Mouse (Mus musculus) heart, embryonic 16.5 days (tissue): ENCODE data around the gene Pou6f1. TPM values are rescaled to one million over a fixed set of nuclear protein-coding genes. Genes with fewer than 3 reads are reported as not detected.
"Not testable (repeated sequence)": the region's sequence is repeated elsewhere in the genome, so short reads cannot be mapped to it uniquely, and the experiment has no call there.

Experiments used
- ATAC-seq: fragments of 200-750 bp; cut with Nextera tagmentation; replicated peaks from 2 replicates; pipeline ENCODE4 v1.8.0; 2017; ENCODE audit warnings: moderate number of reproducible peaks; ENCODE audit not compliant: insufficient read depth, low FRiP score; ENCODE audit errors: extremely low read depth
- H3K27ac ChIP-seq: fragments of 300-500 bp; sonication (generic); 2 replicates; pipeline ENCODE4 v1.5.1; 2014; ENCODE audit warnings: mild to moderate bottlenecking, low read length, control low read depth, moderate library complexity
- H3K27me3 ChIP-seq: fragments of 300-500 bp; sonication (generic); 2 replicates; pipeline ENCODE4 v1.6.1; 2014; ENCODE audit warnings: low read length, mixed read lengths; ENCODE audit not compliant: control insufficient read depth, insufficient read depth
- H3K36me3 ChIP-seq: fragments of 300-500 bp; sonication (generic); 2 replicates; pipeline ENCODE4 v1.6.1; 2014; ENCODE audit not compliant: control insufficient read depth, insufficient read depth
- H3K4me1 ChIP-seq: fragments of 300-500 bp; sonication (generic); 2 replicates; pipeline ENCODE4 v1.6.1; 2014; ENCODE audit warnings: low read length, mixed read lengths; ENCODE audit not compliant: control insufficient read depth, insufficient read depth
- H3K4me2 ChIP-seq: fragments of 300-500 bp; sonication (generic); 2 replicates; pipeline ENCODE4 v1.6.1; 2014; ENCODE audit warnings: low read depth, mild to moderate bottlenecking, control low read depth, low read length
- H3K4me3 ChIP-seq: fragments of 300-500 bp; sonication (generic); 2 replicates; pipeline ENCODE4 v1.5.1; 2014; ENCODE audit warnings: mild to moderate bottlenecking, control low read depth, low read length
- H3K9ac ChIP-seq: fragments of 300-500 bp; sonication (generic); 2 replicates; pipeline ENCODE4 v1.6.1; 2014; ENCODE audit warnings: low read length, control low read depth
- H3K9me3 ChIP-seq: fragments of 300-500 bp; sonication (generic); replicated peaks from 2 replicates; pipeline ENCODE4 v1.6.1; 2016; ENCODE audit warnings: low read length; ENCODE audit not compliant: control insufficient read depth
- WGBS: fragments of 180-500 bp; shearing (Covaris S2); extraction: QIAGEN DNeasy Blood & Tissue Kit; methylation state at CpG from one replicate; pipeline ENCODE4 v1.1.7; 2014; 5-methylcytosine and 5-hydroxymethylcytosine counted together
- polyA plus RNA-seq: library from polyadenylated mRNA; unstranded; fragments of >200 nt; fragmentation: Nextera tagmentation; extraction: Ambion mirVana; gene quantifications from 2 replicates; pipeline ENCODE4 v1.2.1, GENCODE M21; 2015

Pou6f1 gene
- polyA plus RNA-seq, 1 experiment from 2014 or later, result 3.3 TPM

- H3K9ac ChIP-seq, result no peak overlapping the region
- no peak overlapping the region for H3K4me3 ChIP-seq
- no peaks in the 10 kb centered on the region for H3K36me3 ChIP-seq
- no peaks in the 10 kb centered on the region for H3K9me3 ChIP-seq
- no peak overlapping the region for H3K4me2 ChIP-seq
- no peak overlapping the region for H3K27ac ChIP-seq
- WGBS, result 47% methylated on average over 5 of the region's 5 CpGs
- no peak for ATAC-seq
- no peaks in the 10 kb centered on the region for H3K27me3 ChIP-seq
- peaks cover 11% of the 10 kb centered on the region for H3K4me1 ChIP-seq
Observed at GRCm38 (mm10) chr15:100555965-100556364, 43.8 kb downstream of the Pou6f1 start.

GRCm38 (mm10) chr15:100551326-100552307 lies 48.2 kb downstream of the Pou6f1 start, which contains the start of gene Tfcp2:
TSS of gene Tfcp2 (minus strand) at chr15:100552008.
- H3K9ac ChIP-seq, result peak within 1 kb of the TSS; percentile 93
- peak within 1 kb of the TSS; percentile 95 for H3K27ac ChIP-seq
- H3K4me1 ChIP-seq, result peaks cover 17% of the 10 kb centered on the region
- peak within 1 kb of the TSS; percentile 92 for H3K4me2 ChIP-seq
- H3K9me3 ChIP-seq, result no peaks in the 10 kb centered on the region
- no peaks in the 10 kb centered on the region for H3K27me3 ChIP-seq
- peaks cover 3% of the 10 kb centered on the region; the same call in 1 of the 2 replicates for H3K36me3 ChIP-seq
- under 1% methylated on average over 82 of the region's 84 CpGs for WGBS
- peak; percentile 99 for ATAC-seq
- peak within 1 kb of the TSS; percentile 88 for H3K4me3 ChIP-seq

GRCm38 (mm10) chr15:100550280-100550679 lies 49.5 kb downstream of the Pou6f1 start:
- H3K9me3 ChIP-seq, result no peaks in the 10 kb centered on the region; the same call in 1 of the 2 replicates
- H3K9ac ChIP-seq, result no peak overlapping the region
- no peaks in the 10 kb centered on the region for H3K27me3 ChIP-seq
- no peak overlapping the region; the same call in 1 of the 2 replicates for H3K4me3 ChIP-seq
- peaks cover 8% of the 10 kb centered on the region; the same call in 1 of the 2 replicates for H3K4me1 ChIP-seq
- H3K4me2 ChIP-seq, result peak overlapping the region; percentile 92
- WGBS, result 88% methylated on average over 4 of the region's 4 CpGs
- peaks cover 6% of the 10 kb centered on the region; the same call in 1 of the 2 replicates for H3K36me3 ChIP-seq
- no peak for ATAC-seq
- H3K27ac ChIP-seq, result no peak overlapping the region

GRCm38 (mm10) chr15:100543651-100544030 lies 56.1 kb downstream of the Pou6f1 start:
- not testable (repeated sequence) for H3K27me3 ChIP-seq, ATAC-seq, H3K27ac ChIP-seq, H3K9me3 ChIP-seq, H3K4me2 ChIP-seq, H3K4me3 ChIP-seq, H3K36me3 ChIP-seq, H3K9ac ChIP-seq, H3K4me1 ChIP-seq
- WGBS, result 96% methylated on average over 14 of the region's 14 CpGs

GRCm38 (mm10) chr15:100542876-100543650 lies 56.7 kb downstream of the Pou6f1 start:
- H3K4me2 ChIP-seq, H3K36me3 ChIP-seq, H3K4me3 ChIP-seq, H3K27me3 ChIP-seq, H3K9ac ChIP-seq, H3K27ac ChIP-seq, H3K4me1 ChIP-seq, ATAC-seq, H3K9me3 ChIP-seq: not testable (repeated sequence)
- 92% methylated on average over 25 of the region's 28 CpGs for WGBS

- Histone ChIP-seq H3K36me3 (peaks cover 3% of the 10 kb centered on the region; the same call in 1 of the 2 replicates), H3K4me2 (no peak overlapping the region), H3K27ac (no peak overlapping the region), H3K4me3 (no peak overlapping the region), H3K9me3 (no peaks in the 10 kb centered on the region; the same call in 1 of the 2 replicates), H3K27me3 (no peaks in the 10 kb centered on the region), H3K9ac (no peak overlapping the region), H3K4me1 (no peaks in the 10 kb centered on the region; the same call in 1 of the 2 replicates)
- ATAC-seq, result no peak
- 87% methylated on average over 4 of the region's 4 CpGs for WGBS
Observed at GRCm38 (mm10) chr15:100541426-100541825, 58.4 kb downstream of the Pou6f1 start.

GRCm38 (mm10) chr15:100541001-100541400 lies 58.8 kb downstream of the Pou6f1 start:
- not testable (repeated sequence) for H3K36me3 ChIP-seq, H3K9ac ChIP-seq, ATAC-seq, H3K4me3 ChIP-seq, H3K27me3 ChIP-seq, H3K4me2 ChIP-seq, H3K9me3 ChIP-seq, H3K27ac ChIP-seq, H3K4me1 ChIP-seq
- WGBS, result 46% methylated on average over 1 of the region's 1 CpGs

- H3K9me3 ChIP-seq, result no peaks in the 10 kb centered on the region
- no peak for ATAC-seq
- H3K27me3 ChIP-seq, result no peaks in the 10 kb centered on the region
- H3K9ac ChIP-seq, result no peak overlapping the region
- no peak overlapping the region for H3K4me2 ChIP-seq
- 87% methylated on average over 9 of the region's 9 CpGs for WGBS
- H3K4me3 ChIP-seq, result no peak overlapping the region
- no peaks in the 10 kb centered on the region for H3K36me3 ChIP-seq
- H3K4me1 ChIP-seq, result no peaks in the 10 kb centered on the region; the same call in 1 of the 2 replicates
- no peak overlapping the region for H3K27ac ChIP-seq
Observed at GRCm38 (mm10) chr15:100539411-100539810, 60.4 kb downstream of the Pou6f1 start.
